Mouse (Mus musculus): ENCODE measurements at regions not wholly inside any gene's neighbourhood (a gene's known extent, or its start where the extent isn't known, plus 50 kb on each side); places are given as distances from the start of the nearest gene placed in this dataset.

- intact Hi-C loops (cut with DNase I), result no loop called here
- no peak overlapping the region for H3K9ac ChIP-seq (ENCODE audit: low read depth, low read length)
- H3K79me2 ChIP-seq (replicated peaks; ENCODE audit: control insufficient read depth, insufficient read depth, low read length), result no peaks in the 10 kb centered on the region
- TF ChIP-seq POLR2A (IDR thresholded peaks at IDR 0.05; ENCODE audit: insufficient read depth, low read depth, low read length), result no peak
- no peak for TF ChIP-seq EP300 (IDR thresholded peaks at IDR 0.05; ENCODE audit: insufficient read depth, low read depth, low read length)
- no peak for TF ChIP-seq CTCF (IDR thresholded peaks at IDR 0.05)
- no peaks in the 10 kb centered on the region for H3K36me3 ChIP-seq (ENCODE audit: control insufficient read depth, insufficient read depth, low read length)
- H3K4me3 ChIP-seq, result no peak overlapping the region
- H3K27me3 ChIP-seq (ENCODE audit: control insufficient read depth, insufficient read depth, low read length), result no peaks in the 10 kb centered on the region
- H3K4me1 ChIP-seq (ENCODE audit: control insufficient read depth, insufficient read depth, low read length), result no peaks in the 10 kb centered on the region
- no peak overlapping the region for H3K27ac ChIP-seq
- DNase-seq, result no peak
- WGBS, result 77% methylated on average over 7 of the region's 7 CpGs
Measured at GRCm38 (mm10) chr8:92302694-92303093, 54.7 kb upstream of the Irx5 start.

DNA sequence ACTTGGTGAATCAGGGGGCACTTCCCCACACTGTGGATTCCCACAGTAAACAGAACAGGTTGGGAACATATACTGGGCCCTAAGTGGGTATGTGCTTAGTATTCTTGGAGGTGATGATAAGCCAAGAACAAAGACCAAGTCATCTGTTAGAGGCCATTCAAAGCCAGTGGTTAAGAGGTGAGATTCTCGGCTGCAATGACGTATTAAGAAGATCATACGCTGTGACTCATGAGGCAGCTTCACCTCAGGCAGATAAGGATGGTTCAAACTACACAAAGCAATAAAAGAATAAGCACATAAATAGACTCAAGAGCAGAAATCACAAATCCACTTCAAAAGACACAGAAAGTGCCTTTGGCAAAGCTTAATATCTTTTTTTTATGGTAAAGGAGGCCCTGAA, 56.4 kb upstream of the Irx5 start:
- Histone ChIP-seq H3K27ac (no peak overlapping the region), H3K79me2 (replicated peaks; ENCODE audit: control insufficient read depth, insufficient read depth, low read length) (no peaks in the 10 kb centered on the region), H3K9ac (ENCODE audit: low read depth, low read length) (no peak overlapping the region), H3K4me1 (ENCODE audit: control insufficient read depth, insufficient read depth, low read length) (no peaks in the 10 kb centered on the region), H3K27me3 (ENCODE audit: control insufficient read depth, insufficient read depth, low read length) (no peaks in the 10 kb centered on the region), H3K36me3 (ENCODE audit: control insufficient read depth, insufficient read depth, low read length) (no peaks in the 10 kb centered on the region), H3K4me3 (no peak overlapping the region)
- intact Hi-C loops (cut with DNase I), result no loop called here
- 89% methylated on average over 3 of the region's 3 CpGs for WGBS
- TF ChIP-seq POLR2A (IDR thresholded peaks at IDR 0.05; ENCODE audit: insufficient read depth, low read depth, low read length), result no peak
- TF ChIP-seq CTCF (IDR thresholded peaks at IDR 0.05), result no peak
- no peak for TF ChIP-seq EP300 (IDR thresholded peaks at IDR 0.05; ENCODE audit: insufficient read depth, low read depth, low read length)
- no peak for DNase-seq

- no peaks in the 10 kb centered on the region for H3K79me2 ChIP-seq (replicated peaks; ENCODE audit: control insufficient read depth, insufficient read depth, low read length)
- no peak overlapping the region for H3K4me3 ChIP-seq
- intact Hi-C loops (cut with DNase I), result no loop called here
- H3K9ac ChIP-seq (ENCODE audit: low read depth, low read length), result no peak overlapping the region
- WGBS, result 72% methylated on average over 26 of the region's 26 CpGs
- H3K27me3 ChIP-seq (ENCODE audit: control insufficient read depth, insufficient read depth, low read length), result no peaks in the 10 kb centered on the region
- H3K36me3 ChIP-seq (ENCODE audit: control insufficient read depth, insufficient read depth, low read length), result no peaks in the 10 kb centered on the region
- H3K4me1 ChIP-seq (ENCODE audit: control insufficient read depth, insufficient read depth, low read length), result no peaks in the 10 kb centered on the region
- no peak overlapping the region for H3K27ac ChIP-seq
- no peak for DNase-seq
- TF ChIP-seq CTCF (IDR thresholded peaks at IDR 0.05), result no peak
- no peak for TF ChIP-seq EP300 (IDR thresholded peaks at IDR 0.05; ENCODE audit: insufficient read depth, low read depth, low read length)
- TF ChIP-seq POLR2A (IDR thresholded peaks at IDR 0.05; ENCODE audit: insufficient read depth, low read depth, low read length), result no peak
Measured at GRCm38 (mm10) chr8:92286841-92287811, 70.3 kb upstream of the Irx5 start.

- H3K9ac ChIP-seq (ENCODE audit: low read depth, low read length), result no peak overlapping the region
- no peaks in the 10 kb centered on the region for H3K79me2 ChIP-seq (replicated peaks; ENCODE audit: control insufficient read depth, insufficient read depth, low read length)
- DNase-seq, result no peak
- intact Hi-C loops (cut with DNase I), result no loop called here
- H3K4me3 ChIP-seq, result no peak overlapping the region
- WGBS, result 89% methylated on average over 5 of the region's 5 CpGs
- no peaks in the 10 kb centered on the region for H3K4me1 ChIP-seq (ENCODE audit: control insufficient read depth, insufficient read depth, low read length)
- H3K27me3 ChIP-seq (ENCODE audit: control insufficient read depth, insufficient read depth, low read length), result no peaks in the 10 kb centered on the region
- no peaks in the 10 kb centered on the region for H3K36me3 ChIP-seq (ENCODE audit: control insufficient read depth, insufficient read depth, low read length)
- no peak for TF ChIP-seq POLR2A (IDR thresholded peaks at IDR 0.05; ENCODE audit: insufficient read depth, low read depth, low read length)
- TF ChIP-seq CTCF (IDR thresholded peaks at IDR 0.05), result no peak
- TF ChIP-seq EP300 (IDR thresholded peaks at IDR 0.05; ENCODE audit: insufficient read depth, low read depth, low read length), result no peak
- H3K27ac ChIP-seq, result no peak overlapping the region
Measured at GRCm38 (mm10) chr8:92275755-92276154, 81.7 kb upstream of the Irx5 start.

GRCm38 (mm10) chr8:92272726-92273125, 84.7 kb upstream of the Irx5 start:
- H3K9ac ChIP-seq (ENCODE audit: low read depth, low read length), result no peak overlapping the region
- TF ChIP-seq POLR2A (IDR thresholded peaks at IDR 0.05; ENCODE audit: insufficient read depth, low read depth, low read length), result no peak
- TF ChIP-seq EP300 (IDR thresholded peaks at IDR 0.05; ENCODE audit: insufficient read depth, low read depth, low read length), result no peak
- TF ChIP-seq CTCF (IDR thresholded peaks at IDR 0.05), result no peak
- H3K36me3 ChIP-seq (ENCODE audit: control insufficient read depth, insufficient read depth, low read length), result no peaks in the 10 kb centered on the region
- H3K79me2 ChIP-seq (replicated peaks; ENCODE audit: control insufficient read depth, insufficient read depth, low read length), result no peaks in the 10 kb centered on the region
- no peak overlapping the region for H3K4me3 ChIP-seq
- no peak overlapping the region for H3K27ac ChIP-seq
- intact Hi-C loops (cut with DNase I), result no loop called here
- WGBS, result 91% methylated on average over 1 of the region's 1 CpGs
- H3K27me3 ChIP-seq (ENCODE audit: control insufficient read depth, insufficient read depth, low read length), result no peaks in the 10 kb centered on the region
- no peaks in the 10 kb centered on the region for H3K4me1 ChIP-seq (ENCODE audit: control insufficient read depth, insufficient read depth, low read length)
- no peak for DNase-seq

DNA sequence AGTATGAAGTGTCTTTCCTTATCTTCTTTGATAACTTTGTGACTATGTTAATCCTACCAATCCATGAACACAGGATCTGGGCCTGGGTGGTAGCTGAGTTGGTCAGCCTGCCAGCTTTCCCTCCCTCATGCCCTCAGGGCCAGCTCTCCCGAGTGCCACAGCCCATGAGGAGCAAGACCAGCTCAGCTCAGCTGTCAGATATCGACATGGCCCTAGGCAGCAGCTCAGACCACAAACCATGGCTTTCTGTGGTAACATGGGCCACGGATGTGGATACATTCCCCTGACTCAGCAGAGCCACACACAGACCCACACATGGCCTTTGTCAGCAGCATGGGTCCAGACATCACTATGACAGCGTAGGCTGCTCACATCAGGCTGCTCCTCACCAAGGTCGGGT, 85.4 kb upstream of the Irx5 start:
- H3K79me2 ChIP-seq (replicated peaks; ENCODE audit: control insufficient read depth, insufficient read depth, low read length), result no peaks in the 10 kb centered on the region
- no peaks in the 10 kb centered on the region for H3K36me3 ChIP-seq (ENCODE audit: control insufficient read depth, insufficient read depth, low read length)
- 71% methylated on average over 5 of the region's 5 CpGs for WGBS
- H3K27ac ChIP-seq, result no peak overlapping the region
- no peak for TF ChIP-seq CTCF (IDR thresholded peaks at IDR 0.05)
- TF ChIP-seq POLR2A (IDR thresholded peaks at IDR 0.05; ENCODE audit: insufficient read depth, low read depth, low read length), result no peak
- intact Hi-C loops (cut with DNase I), result no loop called here
- no peak for DNase-seq
- no peaks in the 10 kb centered on the region for H3K27me3 ChIP-seq (ENCODE audit: control insufficient read depth, insufficient read depth, low read length)
- no peak overlapping the region for H3K4me3 ChIP-seq
- no peak overlapping the region for H3K9ac ChIP-seq (ENCODE audit: low read depth, low read length)
- no peaks in the 10 kb centered on the region for H3K4me1 ChIP-seq (ENCODE audit: control insufficient read depth, insufficient read depth, low read length)
